29 mouse cellular contexts compared by ENCODE assay signal in genomic region chr14:30343740-30344139, GRCm38 (mm10).
DNase-seq lines count a peak whose midpoint lies in the region; ATAC-seq and TF ChIP-seq lines count a peak whose summit lies in the region.
"Had no signal": no experiment of that assay in that cellular context is flagged by ENCODE, and none has a peak within 500 bp of the region (broad histone marks: within the 10 kb centered on the region; RNA-seq: fewer than 3 reads in every experiment).

No protein-coding gene starts in this region.

- H3K27me3 ChIP-seq in hindbrain, postnatal 0 days (ENCODE audit: insufficient read depth, low read length): no peaks in the 10 kb centered on the region
- H3K27me3 ChIP-seq in hindbrain, embryonic 16.5 days (replicated peaks; ENCODE audit: control insufficient read depth, insufficient read depth, low read length): no peaks in the 10 kb centered on the region
- H3K27me3 ChIP-seq: midbrain, embryonic 12.5 days; neural tube, embryonic 12.5 days had no signal

- 64% methylated on average over 7 of the region's 7 CpGs for WGBS in hindbrain, postnatal 0 days
- 70% methylated on average over 7 of the region's 7 CpGs for WGBS in hindbrain, embryonic 16.5 days

- ATAC-seq in hindbrain, postnatal 0 days: peak; percentile 53; the same call in 1 of the 2 replicates
- no peak for ATAC-seq in hindbrain, embryonic 16.5 days
- ATAC-seq: CD4-positive, CD25-positive, alpha-beta regulatory T cell, adult 4 months; intestine, postnatal 0 days; liver, embryonic 12.5 days; liver, postnatal 0 days had no signal

- no peak overlapping the region for H3K9ac ChIP-seq in hindbrain, postnatal 0 days (replicated peaks; ENCODE audit: low read length)
- H3K9ac ChIP-seq in hindbrain, embryonic 16.5 days (ENCODE audit: low read depth, low read length): no peak overlapping the region
- H3K9ac ChIP-seq: embryonic facial prominence, embryonic 13.5 days; hindbrain, embryonic 12.5 days; liver, embryonic 12.5 days; liver, postnatal 0 days; midbrain, embryonic 12.5 days; neural tube, embryonic 12.5 days had no signal

- no peaks in the 10 kb centered on the region for H3K4me1 ChIP-seq in hindbrain, postnatal 0 days (ENCODE audit: insufficient read depth, low read length)
- no peaks in the 10 kb centered on the region; the same call in 1 of the 2 replicates for H3K4me1 ChIP-seq in hindbrain, embryonic 16.5 days (ENCODE audit: control insufficient read depth, insufficient read depth, low read depth, low read length)
- H3K4me1 ChIP-seq: liver, embryonic 12.5 days; midbrain, embryonic 12.5 days; neural tube, embryonic 12.5 days had no signal

- H3K36me3 ChIP-seq in hindbrain, postnatal 0 days (ENCODE audit: insufficient read depth, low read length): no peaks in the 10 kb centered on the region
- no peaks in the 10 kb centered on the region for H3K36me3 ChIP-seq in hindbrain, embryonic 16.5 days (ENCODE audit: control insufficient read depth, insufficient read depth, low read length)
- H3K36me3 ChIP-seq: embryonic facial prominence, embryonic 13.5 days; forebrain, embryonic 10.5 days; hindbrain, embryonic 12.5 days; liver, embryonic 12.5 days; midbrain, embryonic 12.5 days; neural tube, embryonic 12.5 days had no signal

- intact Hi-C loops in left cerebral cortex, postnatal 25 days (cut with DNase I): no loop called here
- intact Hi-C loops in left cerebral cortex, adult 2 months (cut with DNase I): no loop called here

- no peaks in the 10 kb centered on the region for H3K9me3 ChIP-seq in hindbrain, postnatal 0 days (ENCODE audit: low read length)
- H3K9me3 ChIP-seq in hindbrain, embryonic 16.5 days (ENCODE audit: control insufficient read depth, low read length): no peaks in the 10 kb centered on the region
- H3K9me3 ChIP-seq: embryonic facial prominence, embryonic 13.5 days; forebrain, embryonic 10.5 days; hindbrain, embryonic 12.5 days; liver, embryonic 12.5 days; midbrain, embryonic 12.5 days; neural tube, embryonic 12.5 days had no signal

- H3K27ac ChIP-seq in hindbrain, postnatal 0 days: no peak overlapping the region
- no peak overlapping the region for H3K27ac ChIP-seq in hindbrain, embryonic 16.5 days (ENCODE audit: low read depth, low read length)
- no peak overlapping the region for H3K27ac ChIP-seq in left cerebral cortex, adult 2 months
- H3K27ac ChIP-seq: embryonic facial prominence, embryonic 13.5 days; forebrain, embryonic 10.5 days; gastrocnemius, adult 2 months; hindbrain, embryonic 12.5 days; liver, embryonic 12.5 days; midbrain, embryonic 12.5 days; neural tube, embryonic 12.5 days; stomach, postnatal 0 days had no signal

- no peak for TF ChIP-seq CTCF in hindbrain, postnatal 0 days (IDR thresholded peaks at IDR 0.05; ENCODE audit: low read depth)
- TF ChIP-seq CTCF in left cerebral cortex, adult 2 months (IDR thresholded peaks at IDR 0.05): no peak

- DNase-seq in hindbrain, postnatal 0 days (ENCODE audit: low spot score): no peak
- DNase-seq in left cerebral cortex, postnatal 25 days (ENCODE audit: low spot score in 2 of 2): peak; percentile 25 to 60
- no peak for DNase-seq in left cerebral cortex, adult 2 months (ENCODE audit: extremely low spot score in 1 of 2, low spot score in 2 of 2)
- peak; percentile 59 to 64 for DNase-seq in right cerebral cortex, postnatal 10 days (ENCODE audit: low spot score in 2 of 2)
- DNase-seq in right cerebral cortex, adult 18-20 months: no peak
- DNase-seq: adrenal gland, postnatal 14 days; cerebellum, adult 11-12 months; cerebellum, adult 9-11 months; gastrocnemius, adult 2 months; gastrocnemius, postnatal 36 days; heart, adult 18-20 months; heart, postnatal 36 days; kidney, adult 9 months; kidney, postnatal 25 days; liver, postnatal 0 days; lung, postnatal 36 days; thymus, postnatal 4 days had no signal

- H3K4me3 ChIP-seq in hindbrain, postnatal 0 days (ENCODE audit: low read length): no peak overlapping the region
- H3K4me3 ChIP-seq in hindbrain, embryonic 16.5 days (ENCODE audit: low read length): no peak overlapping the region
- H3K4me3 ChIP-seq in left cerebral cortex, adult 2 months: no peak overlapping the region
- H3K4me3 ChIP-seq: embryonic facial prominence, embryonic 13.5 days; forebrain, embryonic 10.5 days; gastrocnemius, adult 2 months; hindbrain, embryonic 12.5 days; liver, embryonic 12.5 days; midbrain, embryonic 12.5 days; myocyte; neural tube, embryonic 12.5 days had no signal

- no peak overlapping the region for H3K4me2 ChIP-seq in hindbrain, postnatal 0 days (ENCODE audit: low read depth, low read length)
- H3K4me2 ChIP-seq in hindbrain, embryonic 16.5 days (ENCODE audit: low read length): no peak overlapping the region
- H3K4me2 ChIP-seq: embryonic facial prominence, embryonic 13.5 days; heart, embryonic 11.5 days; hindbrain, embryonic 12.5 days; liver, embryonic 12.5 days; midbrain, embryonic 12.5 days; neural tube, embryonic 12.5 days had no signal

Comparison
In these comparisons a context has a peak if more than half of its experiments do, and no peak if none do; other contexts are left out.
1. DNase-seq: peak in left cerebral cortex, postnatal 25 days (2 of 2) and right cerebral cortex, postnatal 10 days (2 of 2); none in hindbrain, postnatal 0 days (single experiment), left cerebral cortex, adult 2 months (0 of 2) and right cerebral cortex, adult 18-20 months (single experiment).